In the genomic region with DNA sequence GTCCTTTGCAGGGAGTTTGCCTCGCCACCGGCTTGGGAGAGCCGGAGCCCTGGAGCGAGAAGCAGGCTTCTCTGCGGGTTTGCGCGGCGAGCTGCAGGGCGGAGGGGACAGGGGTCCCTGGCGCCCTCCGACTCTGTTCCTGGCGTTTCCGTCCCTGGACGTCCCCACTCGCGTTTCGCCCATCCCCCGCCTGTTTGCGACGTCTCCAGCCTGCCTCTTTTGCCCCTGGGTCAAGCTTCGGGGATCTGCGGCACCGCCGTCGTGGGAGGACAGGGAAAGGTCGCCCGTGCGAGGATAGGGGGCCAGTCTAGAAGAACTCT, we compare ENCODE assay signal across 8 mouse cellular contexts. TPM values are rescaled to one million over a fixed set of nuclear protein-coding genes. Genes with fewer than 3 reads are reported as not detected.
DNase-seq lines count a peak whose midpoint lies in the region; ATAC-seq and TF ChIP-seq lines count a peak whose summit lies in the region.

No protein-coding gene starts in this region.

- H3K9ac ChIP-seq in forebrain, embryonic 12.5 days, result peak overlapping the region; percentile 41
- peak overlapping the region; percentile 44 for H3K9ac ChIP-seq in neural tube, embryonic 15.5 days (replicated peaks)

- no peak for ATAC-seq in forebrain, embryonic 12.5 days (ENCODE audit: low FRiP score)
- ATAC-seq in neural tube, embryonic 15.5 days (ENCODE audit: low FRiP score), result no peak
- no peak for ATAC-seq in granulocyte monocyte progenitor cell, adult 5-6 weeks (replicated peaks; ENCODE audit: poor library complexity, severe bottlenecking)

- H3K4me1 ChIP-seq in lung, adult 2 months (ENCODE audit: control insufficient read depth, insufficient read depth, low read length), result peaks cover 8% of the 10 kb centered on the region
- peaks cover 27% of the 10 kb centered on the region for H3K4me1 ChIP-seq in forebrain, embryonic 12.5 days
- peaks cover 33% of the 10 kb centered on the region for H3K4me1 ChIP-seq in limb, embryonic 10.5 days
- H3K4me1 ChIP-seq in neural tube, embryonic 15.5 days, result peaks cover 44% of the 10 kb centered on the region

- H3K27ac ChIP-seq in forebrain, embryonic 12.5 days, result no peak overlapping the region
- H3K27ac ChIP-seq in limb, embryonic 10.5 days, result no peak overlapping the region
- no peak overlapping the region for H3K27ac ChIP-seq in neural tube, embryonic 15.5 days (replicated peaks)

- DNase-seq in lung, adult 2 months, result no peak
- no peak for DNase-seq in lung, postnatal 14 days
- no peak for DNase-seq in limb, embryonic 10.5 days (ENCODE audit: low spot score)
- no peak for DNase-seq in thymus, adult 18-20 months
- no peak for DNase-seq in yolk sac, embryonic 10.5 days (ENCODE audit: low spot score)

- no peaks in the 10 kb centered on the region for H3K9me3 ChIP-seq in forebrain, embryonic 12.5 days
- H3K9me3 ChIP-seq in limb, embryonic 10.5 days (replicated peaks), result no peaks in the 10 kb centered on the region
- H3K9me3 ChIP-seq in neural tube, embryonic 15.5 days (replicated peaks), result no peaks in the 10 kb centered on the region

- no peak for TF ChIP-seq CTCF in lung, adult 2 months (IDR thresholded peaks at IDR 0.05; ENCODE audit: insufficient read depth, low read length)

- TF ChIP-seq POLR2A in lung, adult 2 months (IDR thresholded peaks at IDR 0.05; ENCODE audit: borderline replicate concordance, extremely low read depth, low read depth, low read length), result no peak

- H3K4me3 ChIP-seq in lung, adult 2 months (replicated peaks; ENCODE audit: extremely low read depth, low read depth, low read length), result peak overlapping the region; percentile 22
- peak overlapping the region; percentile 47 for H3K4me3 ChIP-seq in forebrain, embryonic 12.5 days (replicated peaks)
- H3K4me3 ChIP-seq in limb, embryonic 10.5 days, result peak overlapping the region; percentile 53
- H3K4me3 ChIP-seq in neural tube, embryonic 15.5 days (replicated peaks), result peak overlapping the region; percentile 50

- peaks cover 93% of the 10 kb centered on the region for H3K27me3 ChIP-seq in forebrain, embryonic 12.5 days
- peaks cover 98% of the 10 kb centered on the region for H3K27me3 ChIP-seq in limb, embryonic 10.5 days (ENCODE audit: low read depth, poor library complexity, severe bottlenecking)
- H3K27me3 ChIP-seq in neural tube, embryonic 15.5 days (replicated peaks), result peaks cover 53% of the 10 kb centered on the region

- no peaks in the 10 kb centered on the region for H3K36me3 ChIP-seq in forebrain, embryonic 12.5 days (replicated peaks)
- H3K36me3 ChIP-seq in limb, embryonic 10.5 days, result no peaks in the 10 kb centered on the region
- H3K36me3 ChIP-seq in neural tube, embryonic 15.5 days, result no peaks in the 10 kb centered on the region

- WGBS in lung, adult 2 months, result 2% methylated on average over 28 of the region's 28 CpGs
- under 1% methylated on average over 28 of the region's 28 CpGs for WGBS in forebrain, embryonic 12.5 days
- WGBS in limb, embryonic 10.5 days, result under 1% methylated on average over 28 of the region's 28 CpGs
- WGBS in neural tube, embryonic 15.5 days, result under 1% methylated on average over 28 of the region's 28 CpGs

- H3K4me2 ChIP-seq in forebrain, embryonic 12.5 days, result peak overlapping the region; percentile 72
- H3K4me2 ChIP-seq in neural tube, embryonic 15.5 days, result peak overlapping the region; percentile 97

RNA-seq across cellular contexts. Expression of gene Syt2, which starts 0.4 kb away (rescaled TPM):
- 0.05 and 0.14 TPM in 2 replicates for polyA plus RNA-seq in lung, adult 2 months (2012; rRNA removed)
- 0.95 and 1.2 TPM in 2 replicates for polyA plus RNA-seq in forebrain, embryonic 12.5 days (2016; fragmentation: Nextera tagmentation; extraction: Ambion mirVana)
- 0.04 and 0.06 TPM in 2 replicates for polyA plus RNA-seq in limb, embryonic 10.5 days (2016; fragmentation: Nextera tagmentation; extraction: Ambion mirVana)
- 20.4 and 23.4 TPM in 2 replicates for polyA plus RNA-seq in neural tube, embryonic 15.5 days (2015; fragmentation: Nextera tagmentation; extraction: Ambion mirVana)
- not detected in 2 replicates for total RNA-seq in granulocyte monocyte progenitor cell, adult 5-6 weeks (2014; fragmentation: Nextera tagmentation)
- total RNA-seq in granulocyte monocyte progenitor cell, adult 5-6 weeks (2017), result 0.41 TPM in 1 of 2 replicates, not detected in the other
